Mouse (Mus musculus) adrenal gland, adult (tissue): Measurements from ENCODE around the gene Mettl26.

Source experiments
- DNase-seq, 2 experiments: peaks; one replicate each; pipeline ENCODE4 v3.0.0; 2022 to 2023; ENCODE audit warnings: low spot score in 1 of 2; ENCODE audit not compliant: inconsistent age in 2 of 2

The Mettl26 gene

DNA sequence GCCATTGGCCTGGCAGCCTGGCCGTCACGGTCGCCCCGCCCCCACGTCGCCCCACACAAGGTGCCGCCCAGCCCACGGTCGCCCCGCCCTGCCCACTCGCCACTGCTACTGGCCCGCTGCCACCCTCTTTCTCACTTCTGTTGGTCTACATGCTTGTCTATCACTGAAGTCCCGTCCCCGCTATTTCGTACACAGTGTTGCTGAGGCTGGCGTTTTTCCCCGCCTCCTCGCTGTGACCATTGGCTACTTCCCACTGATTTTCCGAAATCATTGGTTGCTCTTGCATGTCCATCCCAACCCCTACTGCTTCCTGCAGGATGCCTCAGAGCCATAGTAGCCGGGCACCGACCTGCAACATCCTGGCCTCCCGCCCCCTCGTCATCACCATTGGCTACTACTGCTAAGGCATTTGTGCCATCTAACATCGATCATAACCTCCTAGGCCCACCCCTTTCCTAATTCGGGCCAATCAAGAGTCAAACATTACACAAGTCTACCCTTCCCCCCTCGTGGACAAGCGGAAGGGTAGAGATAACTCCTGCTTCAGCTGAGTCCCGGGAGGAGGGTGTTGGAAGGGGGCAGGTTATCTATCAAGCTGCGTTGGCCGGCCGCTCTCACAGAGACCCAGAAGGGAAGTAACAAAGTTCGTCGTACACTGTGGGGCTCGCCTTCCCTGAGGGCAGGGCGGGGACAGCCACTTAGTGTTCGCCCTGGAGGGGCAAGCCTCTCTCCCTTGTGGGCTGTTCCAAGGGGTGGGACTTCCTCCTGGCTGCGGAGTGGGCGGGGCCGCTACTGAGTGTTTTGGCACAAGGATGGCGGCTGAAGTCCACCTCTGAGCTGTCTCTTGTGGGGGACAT is 45.1 kb downstream of the Mettl26 start:
- DNase-seq = peak; percentile 100

DNA sequence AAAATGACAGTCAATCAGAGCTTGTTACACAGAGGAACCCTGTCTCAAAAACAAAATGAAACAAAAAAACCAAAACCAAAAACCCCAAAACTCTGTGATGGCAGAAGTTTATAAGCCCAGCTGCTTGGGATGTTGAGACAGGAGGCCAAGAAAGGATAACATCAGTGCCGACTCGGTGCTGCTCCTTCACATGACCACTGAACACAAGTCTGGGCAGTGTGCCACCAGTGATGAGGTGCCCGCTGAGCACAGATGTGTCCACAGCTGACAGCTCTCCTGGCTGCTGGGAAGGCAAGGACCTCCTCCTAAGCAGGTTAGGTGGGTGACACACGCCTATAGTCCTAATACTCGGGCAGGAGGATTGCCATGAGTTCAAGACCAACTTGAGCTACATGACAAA is 47.2 kb downstream of the Mettl26 start:
- no peak for DNase-seq

GRCm38 (mm10) chr17:25925348-25925747 is 50.5 kb downstream of the Mettl26 start:
- peak in 1 of 2 experiments; percentile 65 for DNase-seq
